Mouse (Mus musculus) embryonic stem cell, embryonic (primary cell): ENCODE results near the gene Tctn1.

Experiments
- CTCF ChIA-PET, 4 experiments: fragments of 300-600 bp in 2 of 4; fragments of 350-600 bp in 2 of 4; sonication (Branson Sonifier 250); formaldehyde crosslinking; loops; one replicate each; lab custom pipeline; 2022; ENCODE audit warnings: inconsistent platforms in 2 of 4; lab: Charles Lee
- POLR2A ChIA-PET, 4 experiments: fragments of 300-600 bp in 2 of 4; fragments of 350-600 bp in 2 of 4; sonication (Branson Sonifier 250); formaldehyde crosslinking; loops; one replicate each; lab custom pipeline; 2022; ENCODE audit warnings: antibody characterized with exemption in 4 of 4, inconsistent platforms in 1 of 4; lab: Charles Lee

Tctn1 gene

DNA sequence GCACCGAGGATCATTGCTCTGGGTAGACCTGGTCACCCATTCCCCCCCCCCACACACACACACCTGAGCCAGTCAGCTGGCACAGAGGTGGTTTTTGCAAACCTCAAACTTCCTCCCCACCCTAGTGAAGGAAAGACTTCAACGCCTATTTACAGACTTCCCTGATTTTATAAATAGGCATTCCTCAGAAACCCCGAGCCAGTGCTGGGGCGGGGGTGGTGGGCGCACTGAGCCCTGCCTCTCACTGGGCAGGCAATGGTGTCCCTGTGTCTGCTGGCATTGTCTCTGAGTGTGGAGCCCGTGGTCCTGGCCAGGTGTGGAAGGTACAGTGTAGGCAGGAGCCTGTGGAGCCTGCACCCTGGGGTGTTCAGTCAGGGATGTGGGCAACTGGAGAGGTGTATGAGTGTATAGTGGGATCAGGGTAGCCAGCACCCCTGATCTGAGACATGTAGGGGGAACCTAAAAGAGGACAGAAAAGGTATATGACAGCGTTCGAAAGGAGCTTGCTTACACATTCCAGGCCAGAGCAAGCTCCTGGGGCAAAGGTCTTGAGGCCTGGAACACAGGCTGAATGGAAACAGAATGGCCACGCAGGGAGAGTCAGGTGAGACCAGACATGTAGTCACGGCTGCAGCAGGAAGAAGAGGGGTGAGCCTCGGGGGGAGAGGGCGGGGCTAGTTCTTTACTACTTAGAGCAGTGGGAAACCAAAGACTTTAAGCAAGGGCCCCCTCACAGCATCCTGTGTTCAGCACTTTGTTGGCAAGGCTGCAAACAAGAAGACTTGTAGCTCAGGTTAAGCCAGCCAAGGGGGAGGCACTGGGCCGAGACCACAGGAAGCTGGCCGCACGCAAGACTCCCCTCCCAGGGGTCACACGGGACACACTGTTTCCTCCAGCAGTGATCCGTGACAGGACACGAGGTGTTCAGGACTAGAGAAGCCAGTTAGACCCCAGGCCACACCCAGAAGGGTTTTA, 44.3 kb downstream of the Tctn1 start:
- ChIA-PET CTCF (interaction anchor here in 2 of 4 experiments (0.7 to 1.2 kb wide), 4 partner anchors 10 to 88 kb away, joined by 3 to 6 read pairs (median 3); partner anchors contain the start of gene Tctn1 (in 1 of the 2)), POLR2A (interaction anchor here in 3 of 4 experiments (0.6 to 3.7 kb wide), 12 partner anchors 8 to 178 kb away, joined by 3 to 19 read pairs (median 3); partner anchors contain the start of genes Arpc3 (in 1 of the 3), Ppp1cc (in 1 of the 3) and Tctn1 (in 1 of the 3))

DNA sequence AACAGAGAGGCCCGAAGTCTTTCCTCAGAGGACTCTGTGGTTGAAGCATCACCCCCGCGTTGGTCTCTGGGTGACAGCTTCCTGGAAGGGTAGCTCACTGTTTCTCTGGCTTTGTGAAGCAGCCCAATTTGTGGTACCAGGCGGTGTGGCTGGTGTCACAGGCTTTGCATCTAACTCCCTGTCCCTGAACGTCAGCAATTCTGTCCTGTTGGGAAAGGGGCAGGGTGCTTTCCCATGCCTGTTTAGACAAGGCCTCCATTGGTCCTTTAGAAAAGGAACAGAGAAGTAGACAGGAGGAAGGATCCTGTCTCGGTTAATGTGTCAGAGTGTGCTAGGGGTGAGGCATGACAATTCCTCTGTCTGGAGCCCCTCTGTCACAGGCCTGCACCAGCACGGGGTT, 45.3 kb downstream of the Tctn1 start:
- POLR2A ChIA-PET, result interaction anchor here in 3 of 4 experiments (0.7 to 3.7 kb wide), 7 partner anchors 9 to 73 kb away, joined by 3 to 19 read pairs (median 4); no protein-coding TSS in a partner anchor
- CTCF ChIA-PET, result interaction anchor here in 1 of 4 experiments (0.5 kb wide), 1 partner anchor 12 kb away, joined by 4 read pairs; no protein-coding TSS in a partner anchor

DNA sequence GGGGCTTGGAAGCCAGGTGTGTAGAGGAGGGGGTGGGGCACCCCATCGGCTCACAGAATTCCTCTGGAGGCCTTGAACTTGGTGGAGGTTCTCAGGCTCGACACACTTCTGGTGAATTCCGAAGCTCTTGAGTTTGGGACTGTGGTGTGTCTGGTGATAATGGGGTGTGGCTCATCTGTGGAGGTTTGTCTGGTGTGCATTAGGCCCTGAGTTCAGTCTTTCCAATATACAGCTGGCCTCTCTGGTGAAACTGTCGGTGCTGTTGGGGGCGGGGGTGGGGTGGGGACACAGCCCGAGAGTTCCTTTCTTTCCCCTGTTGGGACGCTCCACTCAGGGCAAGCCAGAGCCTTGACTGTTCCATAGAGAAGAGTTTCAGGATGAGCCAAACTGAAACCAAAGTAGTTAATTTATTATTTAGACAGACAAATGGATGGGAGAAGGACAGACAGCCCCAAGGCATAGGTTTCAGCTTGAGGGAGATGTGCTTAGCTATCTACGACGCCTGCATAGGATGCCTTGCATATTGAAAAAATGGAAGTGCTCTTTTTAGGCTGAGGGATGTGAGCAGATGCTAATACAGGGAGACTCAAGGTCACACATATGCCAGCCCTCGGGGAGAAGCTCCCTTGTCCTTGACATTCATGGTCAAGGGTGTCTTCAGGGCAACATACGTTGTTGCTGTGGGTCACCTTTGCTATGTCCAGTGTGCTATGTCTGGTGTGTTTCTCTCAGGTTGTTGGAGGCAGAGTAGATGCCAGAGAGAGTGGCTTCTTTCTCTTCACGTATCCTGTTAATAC, 46.0 kb downstream of the Tctn1 start:
- POLR2A ChIA-PET, result interaction anchor here in 3 of 4 experiments (0.6 to 3.7 kb wide), 7 partner anchors 9 to 693 kb away, joined by 3 to 19 read pairs (median 6); no protein-coding TSS in a partner anchor
- CTCF ChIA-PET, result interaction anchor here in 3 of 4 experiments (0.5 to 1.0 kb wide), 7 partner anchors 9 to 203 kb away, joined by 3 to 5 read pairs (median 3); no protein-coding TSS in a partner anchor

DNA sequence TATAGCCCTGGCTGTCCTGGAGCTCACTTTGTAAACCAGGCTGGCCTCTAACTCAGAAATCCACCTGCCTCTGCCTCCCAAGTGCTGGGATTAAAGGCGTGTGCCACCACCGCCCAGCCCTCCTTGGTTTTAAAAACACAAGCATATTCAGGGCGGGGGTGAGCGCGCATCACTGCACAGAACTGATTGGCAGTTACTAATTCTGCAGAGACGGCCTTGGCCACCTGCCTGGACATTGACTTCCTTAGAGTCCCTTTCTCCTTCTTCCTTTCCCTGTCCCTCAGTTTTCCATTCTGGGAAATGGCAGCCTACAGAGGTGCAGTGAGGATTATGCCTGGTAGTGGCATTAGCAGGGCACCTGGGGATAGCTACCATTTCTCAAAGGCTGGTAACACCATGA, 46.6 kb downstream of the Tctn1 start:
- CTCF ChIA-PET, result interaction anchor here in 3 of 4 experiments (0.6 to 1.0 kb wide), 4 partner anchors 25 to 202 kb away, joined by 3 to 5 read pairs (median 4); no protein-coding TSS in a partner anchor

DNA sequence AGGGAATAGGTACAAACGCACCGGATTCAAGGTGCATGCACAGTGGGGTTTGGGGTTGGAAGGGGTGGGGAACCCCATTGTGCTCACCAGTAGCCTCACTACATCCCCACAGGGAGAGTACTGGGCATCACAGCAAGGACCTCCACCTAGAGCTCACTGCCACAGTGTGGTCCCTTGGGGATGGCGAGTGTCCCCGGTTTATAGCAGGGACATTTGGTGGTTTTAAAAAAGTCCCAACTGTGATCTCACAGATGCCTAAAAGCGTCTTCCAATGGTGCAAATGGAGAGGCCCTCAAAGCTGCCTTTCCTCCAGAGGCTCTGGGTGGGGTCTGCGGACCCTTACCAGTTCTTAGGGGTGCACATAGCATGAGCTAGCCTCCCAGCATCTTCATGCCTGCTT, 50.4 kb downstream of the Tctn1 start:
- ChIA-PET POLR2A (interaction anchor here in 3 of 4 experiments (0.5 to 1.6 kb wide), 6 partner anchors 22 to 593 kb away, joined by 3 to 7 read pairs (median 3); no protein-coding TSS in a partner anchor), CTCF (interaction anchor here in 1 of 4 experiments (0.6 kb wide), 1 partner anchor 419 kb away, joined by 3 read pairs; no protein-coding TSS in a partner anchor)

More for the DNA sequence above, 46.6 kb downstream of the Tctn1 start:
- POLR2A ChIA-PET, result interaction anchor here in 3 of 4 experiments (0.6 to 3.7 kb wide), 5 partner anchors 8 to 693 kb away, joined by 4 to 19 read pairs (median 7); no protein-coding TSS in a partner anchor

DNA sequence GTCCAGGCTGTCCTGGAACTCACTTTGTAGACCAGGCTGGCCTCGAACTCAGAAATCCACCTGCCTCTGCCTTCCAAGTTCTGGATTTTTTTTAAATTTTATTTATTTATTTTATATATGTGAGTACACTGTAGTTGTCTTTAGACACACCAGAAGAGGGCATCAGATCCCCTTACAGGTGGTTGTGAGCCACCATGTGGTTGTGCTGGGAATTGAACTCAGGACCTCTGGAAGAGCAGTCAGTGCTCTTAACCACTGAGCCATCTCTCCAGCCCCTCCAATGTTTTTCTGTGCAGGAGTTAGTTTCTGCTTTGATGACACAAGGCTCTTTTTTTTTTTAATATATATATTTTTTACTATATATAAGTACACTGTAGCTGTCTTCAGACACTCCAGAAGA, 51.4 kb downstream of the Tctn1 start:
- CTCF ChIA-PET, result interaction anchor here in 2 of 4 experiments (0.6 to 0.7 kb wide), 3 partner anchors 19 to 119 kb away, joined by 3 to 7 read pairs (median 3); no protein-coding TSS in a partner anchor
- POLR2A ChIA-PET, result interaction anchor here in 3 of 4 experiments (0.6 to 2.6 kb wide), 5 partner anchors 9 to 1306 kb away, joined by 3 to 7 read pairs (median 3); partner anchors contain the start of gene Oas1a (in 1 of the 3)

DNA sequence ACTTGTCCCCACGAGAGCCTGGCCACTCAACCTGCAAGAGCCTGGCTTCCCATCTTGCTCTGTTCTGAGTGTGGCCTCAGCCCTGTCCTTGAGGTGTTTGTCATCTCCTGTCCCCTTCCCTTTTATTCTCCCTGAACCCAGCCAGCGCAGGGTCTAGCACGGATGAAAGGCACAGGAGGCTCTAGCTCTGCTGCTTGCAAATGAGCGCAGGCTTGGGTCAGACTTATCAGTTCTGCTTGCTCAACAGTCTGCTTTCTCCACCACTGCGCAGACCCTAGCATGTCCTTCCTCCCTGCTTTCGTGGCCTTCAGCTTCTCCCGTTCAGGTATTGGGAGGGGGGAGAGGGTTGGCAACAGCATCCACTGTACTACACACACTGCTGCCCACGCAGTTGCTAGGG, 52.1 kb downstream of the Tctn1 start:
- ChIA-PET CTCF (no interaction called here), POLR2A (interaction anchor here in 2 of 4 experiments (0.6 to 2.6 kb wide), 3 partner anchors 9 to 53 kb away, joined by 3 to 7 read pairs (median 4); no protein-coding TSS in a partner anchor)

DNA sequence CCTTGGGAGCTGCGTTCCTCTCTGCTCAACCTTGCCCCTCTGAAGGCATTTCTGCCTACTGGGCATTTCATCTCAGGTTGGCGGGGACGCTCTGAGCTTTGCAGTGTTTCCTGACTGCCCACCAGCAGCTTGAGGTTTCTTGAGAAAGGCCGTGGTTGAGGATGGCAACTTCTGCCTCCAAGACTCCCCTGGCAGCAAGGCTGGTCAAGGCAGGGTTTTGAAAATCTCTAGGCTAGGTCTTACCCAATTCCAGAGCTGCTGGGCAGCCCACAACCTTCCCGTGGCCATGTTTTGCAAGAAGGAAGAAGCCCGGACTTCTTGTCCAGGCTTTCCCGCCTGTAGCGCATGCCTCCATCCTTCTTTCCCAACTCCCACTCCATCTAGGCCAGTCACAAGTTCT, 53.4 kb downstream of the Tctn1 start:
- ChIA-PET POLR2A (interaction anchor here in 3 of 4 experiments (0.9 to 5.7 kb wide), 8 partner anchors 11 to 52 kb away, joined by 3 to 65 read pairs (median 8); no protein-coding TSS in a partner anchor), CTCF (interaction anchor here (0.6 to 3.1 kb wide), 5 partner anchors 19 to 95 kb away, joined by 3 to 12 read pairs (median 6); partner anchors contain the start of gene Tctn1 (in 2 of the 4))

DNA sequence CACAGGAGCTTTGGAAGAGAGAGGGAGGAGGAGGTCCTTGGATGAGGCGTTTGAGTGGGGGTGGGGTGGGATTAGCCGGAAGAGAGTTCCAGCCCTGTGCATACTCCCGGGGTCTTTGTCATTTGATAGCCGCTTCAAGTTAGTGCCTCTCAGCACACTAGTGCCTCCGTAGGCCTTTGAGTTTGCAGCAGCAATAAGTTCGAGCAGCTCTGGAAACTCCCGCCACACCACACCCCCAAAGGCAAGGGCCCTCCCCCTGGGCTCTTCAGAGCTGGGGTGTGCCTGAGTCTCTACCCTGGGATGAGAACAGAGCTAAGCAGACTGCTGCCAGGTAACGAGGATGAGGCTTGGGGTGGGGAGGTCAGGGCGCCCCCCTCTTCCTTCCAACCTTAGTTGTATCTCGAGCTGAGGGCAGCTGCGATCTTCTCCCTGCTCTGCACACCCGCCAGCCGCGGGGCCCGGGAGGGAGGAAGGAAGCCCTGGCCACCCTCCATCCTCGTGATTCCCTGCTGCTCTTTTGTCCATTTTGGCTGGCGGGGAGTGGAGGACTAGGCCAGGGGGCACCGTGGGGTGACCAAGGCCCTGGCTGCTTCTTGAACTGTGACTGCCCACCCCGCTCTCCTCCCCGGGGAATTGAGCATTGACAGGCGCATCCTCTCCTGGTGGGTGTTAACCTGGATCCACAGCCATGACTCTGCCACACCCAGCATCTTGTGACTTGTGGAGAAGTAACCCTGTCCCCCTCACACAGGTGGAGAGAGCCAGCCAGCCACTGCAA, 54.5 kb downstream of the Tctn1 start:
- CTCF ChIA-PET, result interaction anchor here (0.5 to 3.1 kb wide), 22 partner anchors 8 to 170 kb away, joined by 3 to 13 read pairs (median 4); partner anchors contain the start of gene Tctn1 (in 2 of the 4)
- POLR2A ChIA-PET, result interaction anchor here (0.6 to 5.7 kb wide), 51 partner anchors 8 to 830 kb away, joined by 3 to 65 read pairs (median 5); partner anchors contain the start of genes Ppp1cc (in 2 of the 4), Tctn1 (in 2 of the 4), Ccdc63 (in 1 of the 4) and Fam216a (in 1 of the 4)

DNA sequence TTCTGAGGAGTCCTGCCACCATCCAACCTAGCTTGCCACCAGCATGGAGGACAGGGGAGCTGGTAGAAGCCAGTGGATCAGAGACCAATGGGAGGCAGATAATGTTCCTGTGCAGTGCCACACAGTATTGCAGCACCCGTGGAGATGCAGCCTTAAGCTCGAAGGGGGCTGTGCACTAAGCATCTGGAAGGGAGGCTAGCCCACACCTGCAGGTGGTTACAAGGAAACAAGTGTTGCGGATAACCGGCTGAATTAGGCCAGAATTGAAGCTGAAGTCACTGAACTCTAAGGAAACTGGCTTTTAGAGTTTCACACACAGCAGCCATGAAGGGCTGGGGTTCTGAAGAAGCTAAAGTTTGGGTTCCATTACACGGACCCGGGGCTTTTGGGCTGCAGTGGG, 55.4 kb downstream of the Tctn1 start:
- ChIA-PET POLR2A (interaction anchor here (0.5 to 5.7 kb wide), 46 partner anchors 9 to 619 kb away, joined by 3 to 65 read pairs (median 5); partner anchors contain the start of genes Ppp1cc (in 3 of the 4) and Tctn1 (in 2 of the 4)), CTCF (interaction anchor here (0.5 to 3.1 kb wide), 23 partner anchors 14 to 1597 kb away, joined by 3 to 13 read pairs (median 4); partner anchors contain the start of genes Rita1 (in 1 of the 4) and Tctn1 (in 1 of the 4))

DNA sequence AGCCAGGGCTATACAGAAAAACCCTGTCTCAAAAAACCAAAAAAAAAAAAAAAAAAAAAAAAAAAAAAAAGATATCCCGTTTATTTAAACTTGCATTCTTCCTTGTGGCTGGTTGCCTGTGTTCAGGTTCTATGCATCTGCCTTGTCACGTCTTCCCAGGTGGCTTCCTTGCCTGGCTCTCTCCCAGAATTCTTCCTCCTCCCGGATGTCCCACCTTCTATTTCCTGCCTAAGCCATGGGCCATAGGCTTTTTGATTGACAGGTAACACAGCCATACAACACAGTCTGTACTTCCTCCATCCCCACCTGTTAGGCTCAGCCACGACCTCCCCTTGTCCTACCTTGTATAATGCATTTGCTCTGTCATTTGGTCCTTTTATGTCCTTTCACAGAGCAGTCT, 57.8 kb downstream of the Tctn1 start, which contains the start of gene Hvcn1:
TSS of gene Hvcn1 (plus strand) at position 330 of the 400 bp plus-strand sequence.
- POLR2A ChIA-PET, result interaction anchor here in 2 of 4 experiments (0.6 to 5.7 kb wide), 7 partner anchors 15 to 1517 kb away, joined by 3 to 65 read pairs (median 4); no protein-coding TSS in a partner anchor
- CTCF ChIA-PET, result interaction anchor here in 1 of 4 experiments (0.7 kb wide), 1 partner anchor 58 kb away, joined by 8 read pairs; the partner anchor contains the start of gene Tctn1

DNA sequence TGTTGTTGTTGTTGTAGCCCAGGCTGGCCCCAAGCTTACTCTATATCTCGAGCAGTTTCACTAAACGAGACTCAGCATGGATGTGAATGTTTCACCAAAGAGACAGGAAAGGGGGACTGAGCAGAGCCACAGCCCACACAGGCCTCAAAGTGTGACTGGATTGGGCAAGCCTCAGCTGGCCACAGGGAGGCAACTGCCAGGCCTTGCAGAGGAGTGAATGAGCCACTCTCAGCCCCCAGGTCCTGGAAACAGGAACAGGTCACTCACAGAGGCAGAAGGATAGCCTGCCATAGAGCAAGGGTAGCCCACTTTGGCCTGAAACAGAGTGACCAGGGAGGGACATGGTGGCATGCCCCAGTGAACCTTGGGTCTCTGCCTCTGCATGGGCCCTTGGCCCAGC, 60.1 kb downstream of the Tctn1 start:
- ChIA-PET POLR2A (interaction anchor here in 2 of 4 experiments (1.4 to 5.8 kb wide), 4 partner anchors 13 to 42 kb away, joined by 3 to 145 read pairs (median 22); no protein-coding TSS in a partner anchor), CTCF (interaction anchor here in 2 of 4 experiments (1.0 to 1.5 kb wide), 2 partner anchors 12 to 73 kb away, joined by 3 to 11 read pairs; no protein-coding TSS in a partner anchor)

DNA sequence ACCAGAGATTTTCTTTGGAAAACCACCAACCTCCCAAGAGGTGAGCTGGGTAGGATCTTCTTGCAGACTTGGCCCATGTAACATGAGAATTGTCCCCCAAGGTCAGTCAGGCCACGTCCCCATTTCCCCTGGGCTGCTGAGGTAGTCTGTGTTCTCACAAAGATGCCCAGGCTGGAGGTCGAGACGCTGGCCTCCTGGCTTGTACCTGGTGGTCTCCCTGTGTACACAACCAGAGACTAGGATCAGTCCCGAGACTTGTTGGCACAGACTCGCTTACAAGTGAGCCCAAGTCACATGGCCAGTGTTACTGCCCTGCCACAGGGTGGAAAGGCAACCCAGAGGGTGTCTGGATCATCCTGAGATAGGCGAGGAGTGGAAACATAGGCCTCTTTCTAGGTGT, 62.4 kb downstream of the Tctn1 start:
- CTCF ChIA-PET, result interaction anchor here in 2 of 4 experiments (0.6 to 2.6 kb wide), 5 partner anchors 10 to 178 kb away, joined by 3 to 30 read pairs (median 4); no protein-coding TSS in a partner anchor
- POLR2A ChIA-PET, result interaction anchor here in 3 of 4 experiments (1.3 to 5.8 kb wide), 5 partner anchors 10 to 152 kb away, joined by 3 to 145 read pairs (median 6); partner anchors contain the start of genes Rad9b (in 1 of the 3) and Vps29 (in 1 of the 3)

DNA sequence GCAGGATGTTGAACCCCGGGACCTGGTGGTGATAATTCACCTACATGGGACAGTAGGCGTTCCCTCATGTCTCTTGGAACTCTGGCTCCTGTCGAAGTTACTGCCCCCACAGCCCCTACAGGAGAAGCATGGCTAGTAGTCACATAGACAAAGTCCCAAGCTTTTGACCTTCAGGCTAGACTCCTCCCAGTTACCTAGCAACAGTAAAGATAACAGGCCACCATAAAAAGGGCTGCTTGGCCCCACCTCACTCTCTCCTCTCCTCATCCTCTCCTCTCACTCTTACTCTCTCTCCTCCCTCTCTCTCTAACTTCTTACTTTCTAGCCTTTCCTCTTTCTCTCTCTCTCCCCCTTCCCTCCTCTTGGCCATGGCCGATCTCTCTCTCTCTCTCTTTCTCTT, 63.4 kb downstream of the Tctn1 start:
- CTCF ChIA-PET, result interaction anchor here in 2 of 4 experiments (1.0 to 2.6 kb wide), 5 partner anchors 9 to 179 kb away, joined by 4 to 30 read pairs (median 4); no protein-coding TSS in a partner anchor
- POLR2A ChIA-PET, result interaction anchor here in 3 of 4 experiments (0.7 to 5.8 kb wide), 11 partner anchors 8 to 153 kb away, joined by 3 to 145 read pairs (median 4); partner anchors contain the start of genes Rad9b (in 1 of the 3), Tctn1 (in 1 of the 3) and Vps29 (in 1 of the 3)

DNA sequence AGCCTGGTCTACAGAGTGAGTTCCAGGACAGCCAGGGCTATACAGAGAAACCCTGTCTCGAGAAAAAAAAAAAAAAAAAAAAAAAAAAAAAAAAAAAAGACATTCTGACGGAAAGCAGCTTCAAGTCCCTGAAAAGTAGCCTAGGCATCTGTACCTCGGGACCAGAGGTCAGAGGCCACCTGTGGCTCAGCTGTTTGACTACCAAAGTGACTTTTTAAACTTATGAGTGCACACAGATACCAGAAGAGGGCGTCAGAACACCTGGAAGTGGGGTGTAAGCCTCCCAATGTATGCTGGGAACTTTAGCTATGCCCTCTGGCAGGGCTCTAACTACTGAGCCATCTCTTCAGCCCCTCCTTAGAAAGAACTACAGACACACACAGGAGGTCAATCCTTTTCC, 71.9 kb downstream of the Tctn1 start:
- POLR2A ChIA-PET, result interaction anchor here in 3 of 4 experiments (0.5 to 3.8 kb wide), 52 partner anchors 8 to 802 kb away, joined by 3 to 145 read pairs (median 6); partner anchors contain the start of genes Hvcn1 (in 2 of the 3), Tctn1 (in 2 of the 3), Fam216a (in 1 of the 3) and Ppp1cc (in 1 of the 3)

More for the DNA sequence above, 71.9 kb downstream of the Tctn1 start:
- CTCF ChIA-PET, result interaction anchor here in 3 of 4 experiments (0.6 to 2.9 kb wide), 23 partner anchors 8 to 498 kb away, joined by 3 to 30 read pairs (median 4); partner anchors contain the start of gene Tctn1 (in 2 of the 3)
